Mouse (Mus musculus) left cerebral cortex, adult 8-10 months (tissue): ENCODE data around the gene Ahsa1. TPM values are rescaled to one million over a fixed set of nuclear protein-coding genes. Genes with fewer than 3 reads are reported as not detected.
"Not testable (repeated sequence)": the region's sequence is repeated elsewhere in the genome, so short reads cannot be mapped to it uniquely, and the experiment has no call there.

Experiments used
- DNase-seq, 2 experiments: peaks; one replicate each; pipeline ENCODE4 v3.0.0; 2022; ENCODE audit warnings: low spot score in 2 of 2
- microRNA-seq, 2 experiments: library from miRNA; unstranded; fragments of <30 nt; microRNA quantifications; one replicate each; pipeline ENCODE4 v1.2.0; 2022
- total RNA-seq, 4 experiments: library from RNA; stranded (reverse); gene quantifications; 2 replicates each; pipeline ENCODE4 v1.2.4; 2022

Ahsa1 gene
- total RNA-seq, 4 experiments from 2014 or later = 129 to 167 (median 149) TPM

GRCm38 (mm10) chr12:87281766-87282165 lies 15.5 kb downstream of the Ahsa1 start:
- no peak for DNase-seq

DNA sequence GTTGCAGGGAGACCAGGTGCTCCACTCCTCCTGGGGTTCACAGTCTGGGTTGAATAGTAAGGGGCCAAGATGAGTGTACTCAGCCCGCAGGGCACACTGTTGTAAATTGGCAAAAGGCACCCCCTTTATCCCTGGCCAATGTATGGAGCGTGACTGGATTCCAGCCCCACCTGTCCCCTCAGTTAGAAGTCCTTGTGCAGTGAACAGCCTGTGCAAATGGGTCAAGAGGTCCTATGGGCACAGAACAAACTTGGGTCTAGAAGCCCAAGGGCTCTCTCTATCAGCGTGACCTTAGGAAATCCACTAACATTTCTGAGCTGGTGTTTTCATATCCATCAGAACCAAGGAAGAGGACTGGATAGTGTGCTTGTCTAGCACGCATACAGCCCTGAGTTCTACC lies 16.5 kb downstream of the Ahsa1 start:
- DNase-seq = no peak

- no peak for DNase-seq
These were observed 17.4 kb downstream of the Ahsa1 start for GRCm38 (mm10) chr12:87283706-87284105.

- DNase-seq = no peak
These were observed 18.0 kb downstream of the Ahsa1 start for GRCm38 (mm10) chr12:87284268-87284667.

DNA sequence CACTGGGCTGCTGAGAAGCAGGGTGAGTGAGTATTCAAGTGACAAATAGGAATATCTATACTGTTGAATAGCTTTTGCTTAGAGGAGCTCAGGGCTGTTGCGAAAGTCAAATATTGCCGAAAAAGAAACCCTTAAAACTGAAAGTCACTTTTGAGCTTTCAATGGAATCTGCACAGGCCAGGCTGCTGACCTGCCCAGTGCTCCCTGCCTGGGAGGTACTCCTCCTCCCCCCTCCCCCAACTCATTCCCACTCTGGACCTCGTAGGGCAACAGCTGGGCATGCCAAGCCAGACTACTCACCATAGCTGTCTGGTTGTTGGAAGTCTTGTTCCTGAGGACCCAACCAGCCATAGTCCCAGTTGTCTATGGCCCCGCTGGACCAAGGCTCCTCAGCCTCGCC lies 18.4 kb downstream of the Ahsa1 start:
- no peak for DNase-seq

DNA sequence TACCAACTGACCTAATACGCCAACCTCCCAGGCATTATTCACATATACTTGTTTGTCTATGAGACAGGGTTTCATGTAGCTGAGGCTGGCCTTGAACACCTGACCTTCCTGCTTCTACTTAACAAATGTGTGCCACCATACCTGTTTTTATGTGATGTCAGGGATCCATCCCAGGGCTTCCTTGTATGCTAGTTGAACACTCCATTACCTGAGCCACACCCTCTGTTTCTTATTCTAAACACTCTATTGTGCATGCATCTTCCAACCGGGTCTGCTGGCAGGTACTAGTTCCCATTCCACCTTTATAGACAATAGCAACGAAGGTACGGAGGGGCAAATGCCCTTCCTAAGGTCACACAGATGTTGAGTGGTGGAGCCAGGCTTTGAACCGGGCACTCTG lies 22.8 kb downstream of the Ahsa1 start:
- DNase-seq = no peak

DNA sequence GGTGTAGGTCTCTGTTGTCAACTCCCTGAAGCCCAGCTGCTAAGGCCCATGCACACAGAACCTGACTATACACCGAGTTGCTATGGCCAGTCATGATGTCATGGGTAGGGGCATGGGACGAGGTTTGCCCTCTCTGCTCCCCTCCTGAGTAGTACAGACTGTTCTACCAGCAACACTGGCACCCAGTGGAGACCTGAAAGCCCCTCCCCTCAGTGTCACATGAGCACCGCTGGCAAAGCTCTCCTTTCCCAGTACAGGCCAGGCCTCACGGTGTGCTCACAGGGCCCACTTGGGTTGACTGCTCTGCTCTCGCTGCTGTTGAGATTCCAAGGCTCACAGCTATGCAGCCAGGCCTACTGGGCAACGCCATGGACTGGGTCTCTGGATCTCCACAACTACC lies 27.7 kb downstream of the Ahsa1 start:
- no peak for DNase-seq

DNA sequence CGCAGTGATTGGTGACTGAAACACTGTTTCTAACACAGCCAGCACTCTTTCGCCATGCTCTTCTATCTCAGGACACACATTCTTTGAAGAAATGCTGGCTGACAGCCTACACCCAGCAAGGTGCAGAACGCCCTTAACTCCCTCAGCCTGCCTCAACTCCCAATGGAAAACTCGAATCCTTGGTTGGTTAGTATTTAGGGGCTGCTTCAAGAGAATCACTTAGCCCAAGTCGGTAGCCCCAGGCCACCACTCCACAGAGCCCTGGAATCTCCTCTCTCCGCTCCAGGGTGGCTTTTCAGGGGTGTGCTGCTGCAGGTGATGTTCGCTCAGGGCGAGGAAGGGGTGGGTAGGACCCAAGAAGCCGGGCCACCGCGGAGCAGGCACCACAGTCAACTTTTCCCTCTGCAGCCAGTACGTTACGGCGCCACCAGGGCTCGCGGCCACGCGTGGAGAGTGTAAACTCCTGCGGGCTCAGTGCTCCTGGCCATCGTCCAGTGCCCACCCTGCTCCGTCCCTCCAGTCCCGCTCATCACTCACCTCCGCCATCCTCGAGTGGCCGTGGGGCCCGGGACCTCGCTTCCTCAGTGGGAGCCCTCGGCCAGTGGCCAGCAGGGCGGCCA lies 32.9 kb downstream of the Ahsa1 start:
- no peak for DNase-seq

DNA sequence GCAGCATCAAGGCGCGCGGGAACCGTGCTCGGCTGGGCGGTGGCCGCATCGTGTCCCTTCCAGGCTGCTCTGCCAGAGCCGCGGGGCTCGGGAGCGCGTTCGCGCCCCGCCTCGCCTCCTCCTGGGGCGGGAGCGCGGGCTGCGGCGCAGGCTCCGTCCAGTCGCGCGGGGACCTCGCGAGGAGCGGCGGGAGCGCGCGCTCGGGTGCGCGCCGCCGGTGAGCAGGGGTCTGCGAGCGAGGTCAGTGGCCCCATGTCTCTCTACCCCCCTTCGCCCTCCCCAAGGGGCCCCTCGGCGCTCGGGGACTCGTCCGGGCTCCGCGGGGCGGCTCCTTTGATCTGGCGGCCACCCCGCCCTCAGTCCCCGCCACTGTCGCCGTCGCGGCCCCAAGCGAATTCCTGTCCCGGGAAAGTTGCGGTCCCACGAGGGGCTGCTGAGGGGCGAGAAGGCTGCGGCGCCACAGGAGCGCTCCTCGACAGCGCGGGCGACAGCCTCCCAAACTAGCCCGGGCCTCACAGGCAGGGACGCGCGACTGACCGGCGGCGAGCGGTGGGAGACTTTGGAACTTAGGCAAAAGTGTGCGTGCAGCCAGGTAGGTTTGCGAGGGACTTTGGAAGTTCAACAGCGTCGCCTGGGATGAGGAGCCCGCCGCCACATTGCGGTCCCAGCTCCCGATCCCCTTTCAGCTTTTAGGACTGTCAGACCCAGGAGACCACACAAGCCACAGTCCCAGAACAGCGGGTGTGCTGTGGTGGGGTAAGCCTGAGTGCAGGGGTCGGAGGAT lies 33.6 kb downstream of the Ahsa1 start, which contains the start of gene Ism2:
Gene Ism2, minus strand, starts transcription at position 49 of the 784 bp plus-strand sequence.
- no peak for DNase-seq

- DNase-seq = no peak
These were observed 34.1 kb downstream of the Ahsa1 start for GRCm38 (mm10) chr12:87300441-87300690.

DNA sequence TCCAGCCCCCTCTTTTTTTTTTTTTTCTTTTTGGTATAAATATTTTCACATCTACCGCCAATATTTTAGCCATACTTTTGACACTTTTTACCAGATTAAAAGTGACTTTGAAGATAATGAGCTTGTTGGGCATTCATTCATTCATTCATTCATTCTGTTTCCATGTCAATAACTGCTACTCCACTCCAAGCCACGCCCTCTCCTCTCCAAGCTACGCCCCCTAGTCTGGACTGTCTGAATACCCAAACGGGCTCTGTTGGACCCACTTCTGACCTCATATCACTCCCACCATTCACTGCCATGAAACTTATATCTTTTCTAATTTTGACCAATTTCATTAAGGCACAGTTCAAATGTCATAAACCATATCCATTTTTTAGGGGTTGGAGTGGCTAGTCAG lies 34.9 kb downstream of the Ahsa1 start:
- DNase-seq = no peak

DNA sequence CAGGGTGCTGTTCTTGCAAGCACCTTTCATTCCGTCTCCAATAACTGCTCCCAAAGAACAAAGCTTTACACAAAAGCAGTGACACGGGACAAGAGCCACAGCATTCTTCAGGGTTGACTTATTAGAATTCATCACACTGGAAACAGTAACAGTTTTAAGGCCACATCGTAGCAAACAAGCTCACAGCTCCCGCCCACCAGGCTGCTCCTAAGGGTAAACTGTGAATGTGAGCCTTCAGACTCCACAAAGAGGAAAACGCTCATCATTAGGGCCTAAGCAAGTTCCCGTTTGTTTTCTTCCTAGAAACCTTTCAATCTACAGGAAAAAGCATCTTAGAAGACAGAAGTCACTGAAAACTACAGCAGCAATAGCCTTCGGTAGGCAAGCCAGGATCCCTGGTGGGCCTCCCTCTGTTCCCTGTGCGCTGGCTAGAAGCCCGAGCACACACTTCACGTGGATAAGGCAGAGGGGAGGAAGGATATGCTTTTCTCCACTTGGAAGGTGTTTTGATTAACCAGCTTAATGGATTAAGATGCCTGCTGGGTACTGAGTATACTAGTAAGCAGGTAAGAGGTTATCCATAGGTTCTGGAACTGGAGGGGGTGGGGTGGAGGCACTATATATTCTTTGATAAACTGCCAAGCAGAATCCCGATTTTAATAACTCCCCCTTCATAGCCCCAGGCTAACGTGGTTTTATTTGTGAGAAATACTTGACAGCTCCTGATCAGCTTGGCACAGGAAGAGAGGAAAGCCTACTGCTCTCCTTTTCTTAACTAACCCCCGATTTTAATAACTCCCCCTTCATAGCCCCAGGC lies 39.7 kb downstream of the Ahsa1 start:
- DNase-seq = no peak

DNA sequence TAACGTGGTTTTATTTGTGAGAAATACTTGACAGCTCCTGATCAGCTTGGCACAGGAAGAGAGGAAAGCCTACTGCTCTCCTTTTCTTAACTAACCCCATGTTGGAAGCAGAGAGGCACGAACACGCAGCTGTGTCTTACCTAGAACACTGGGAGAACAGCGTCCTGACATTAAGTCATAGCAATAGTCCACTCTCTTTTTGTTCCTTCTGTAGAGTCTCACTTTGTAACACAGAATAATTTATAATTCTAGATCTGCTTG lies 40.2 kb downstream of the Ahsa1 start:
- DNase-seq = not testable (repeated sequence)

DNA sequence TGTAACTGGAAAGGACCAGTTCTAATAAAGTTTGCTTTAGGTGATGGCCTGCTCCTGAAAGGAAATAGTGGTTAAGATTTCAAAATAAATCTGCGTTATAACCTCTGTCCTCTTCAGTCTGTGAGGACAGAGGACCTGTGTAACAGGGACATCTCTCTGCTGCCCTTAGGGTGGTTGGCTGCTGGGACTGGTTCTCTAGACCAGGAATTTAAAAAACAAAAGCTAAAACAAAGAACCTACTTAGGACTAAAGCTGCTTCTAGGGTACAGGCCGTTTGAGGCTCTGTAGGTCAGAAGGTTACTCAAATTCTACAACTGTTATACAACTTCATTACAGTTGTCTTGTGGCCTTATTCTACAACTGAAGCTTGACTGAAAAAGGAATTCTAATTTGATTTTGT lies 46.8 kb downstream of the Ahsa1 start:
- DNase-seq = no peak

- no peak for DNase-seq
These were observed 51.7 kb downstream of the Ahsa1 start for GRCm38 (mm10) chr12:87317951-87318350.

- DNase-seq = no peak
These were observed 53.0 kb downstream of the Ahsa1 start for GRCm38 (mm10) chr12:87319229-87319628.

Small RNAs within 50 kb of the gene (microRNA-seq; reads per million reads assigned to microRNA genes)
- 0 reads per million in 2 experiments for gene Gm47293

Other genes starting within 250 kb of the Ahsa1 start
- 10 to 100 TPM; 34.8 to 43.8 (median 37.5) TPM for gene Tmem63c, start 245.1 kb upstream of the Ahsa1 start, total RNA-seq
- gene Ngb, start 163.9 kb upstream of the Ahsa1 start, total RNA-seq = 10 to 100 TPM in 1 of 4 experiments, 1 to 10 TPM in 3; 7.1 to 10.4 (median 8.5) TPM
- gene Gstz1, start 119.3 kb upstream of the Ahsa1 start, total RNA-seq = 10 to 100 TPM; 52.3 to 58.4 (median 55.2) TPM
- 10 to 100 TPM; 18.3 to 19.6 (median 19.1) TPM for gene Pomt2, start 118.5 kb upstream of the Ahsa1 start, total RNA-seq
- gene Samd15, start 66.8 kb upstream of the Ahsa1 start, total RNA-seq = 1 to 10 TPM; 3.5 to 7.3 (median 5.1) TPM
- 10 to 100 TPM; 27.7 to 30.1 (median 29.0) TPM for gene Tmed8, start 66.0 kb upstream of the Ahsa1 start, total RNA-seq
- gene Noxred1, start 27.7 kb upstream of the Ahsa1 start, total RNA-seq = 1 to 10 TPM in 2 of 4 experiments, under 1 TPM in 2; 0.89 to 1.6 (median 1.0) TPM
- 10 to 100 TPM; 50.5 to 60.0 (median 57.6) TPM for gene Vipas39, start 223 bp upstream of the Ahsa1 start, total RNA-seq
- gene Ism2, start 33.2 kb downstream of the Ahsa1 start, total RNA-seq = under 1 TPM; 0.32 to 0.91 (median 0.54) TPM
- gene Sptlc2, start 121.9 kb downstream of the Ahsa1 start, total RNA-seq = 10 to 100 TPM; 27.6 to 37.0 (median 32.7) TPM
- gene Slirp, start 177.4 kb downstream of the Ahsa1 start, total RNA-seq = 100 to 1,000 TPM; 101 to 134 (median 108) TPM
- gene Alkbh1, start 177.5 kb downstream of the Ahsa1 start, total RNA-seq = 10 to 100 TPM; 18.8 to 22.9 (median 19.0) TPM
- gene Snw1, start 205.8 kb downstream of the Ahsa1 start, total RNA-seq = 10 to 100 TPM; 65.5 to 74.1 (median 70.7) TPM
- not detected for gene Gm5788, start 228.2 kb downstream of the Ahsa1 start, total RNA-seq
- not detected for gene Gm8300, start 247.8 kb downstream of the Ahsa1 start, total RNA-seq